Mouse (Mus musculus): ENCODE measurements around the gene Lmbr1l.

Lmbr1l gene

DNA sequence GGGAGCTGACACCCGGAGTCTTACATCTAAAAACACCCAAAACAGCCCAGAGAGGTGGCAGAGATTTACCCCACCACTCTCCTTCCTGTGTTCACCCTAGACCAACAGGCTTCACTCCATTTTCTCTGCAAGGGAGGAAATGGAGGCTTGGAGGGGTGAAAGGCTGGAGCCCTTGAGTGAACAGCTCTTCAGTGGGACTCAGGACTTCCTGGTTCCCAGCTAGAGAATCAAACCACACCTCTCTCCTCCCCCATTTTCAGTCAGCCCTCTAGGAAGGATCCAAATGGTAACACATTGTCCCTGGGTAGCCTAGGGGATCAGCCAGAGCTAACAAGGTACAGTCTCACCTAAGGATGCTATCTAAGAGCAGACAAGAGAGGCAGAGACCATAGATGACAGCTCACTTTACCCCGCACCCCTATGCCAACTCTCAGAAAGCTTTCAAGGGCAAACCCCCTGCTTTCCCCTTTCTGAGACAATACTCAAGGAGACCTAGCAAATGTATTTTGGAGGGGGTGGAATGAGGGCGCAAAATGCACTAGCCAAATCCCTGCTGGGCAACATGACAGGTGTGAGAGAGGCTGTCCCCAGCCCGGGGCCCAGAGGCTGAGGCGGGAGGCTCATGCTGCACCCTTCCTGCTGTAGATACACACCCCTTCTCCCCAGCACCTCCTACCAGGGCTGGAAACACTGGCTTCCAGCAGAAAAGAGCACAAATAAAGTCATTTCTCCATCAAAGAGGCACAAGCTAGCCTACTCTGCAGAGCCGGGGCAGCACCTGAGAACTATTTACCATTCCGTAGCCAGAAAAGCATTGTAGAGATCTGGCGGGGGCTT, 48.5 kb downstream of the Lmbr1l start:
- DNase-seq (ENCODE audit: low read depth, low spot score) = no peak

DNA sequence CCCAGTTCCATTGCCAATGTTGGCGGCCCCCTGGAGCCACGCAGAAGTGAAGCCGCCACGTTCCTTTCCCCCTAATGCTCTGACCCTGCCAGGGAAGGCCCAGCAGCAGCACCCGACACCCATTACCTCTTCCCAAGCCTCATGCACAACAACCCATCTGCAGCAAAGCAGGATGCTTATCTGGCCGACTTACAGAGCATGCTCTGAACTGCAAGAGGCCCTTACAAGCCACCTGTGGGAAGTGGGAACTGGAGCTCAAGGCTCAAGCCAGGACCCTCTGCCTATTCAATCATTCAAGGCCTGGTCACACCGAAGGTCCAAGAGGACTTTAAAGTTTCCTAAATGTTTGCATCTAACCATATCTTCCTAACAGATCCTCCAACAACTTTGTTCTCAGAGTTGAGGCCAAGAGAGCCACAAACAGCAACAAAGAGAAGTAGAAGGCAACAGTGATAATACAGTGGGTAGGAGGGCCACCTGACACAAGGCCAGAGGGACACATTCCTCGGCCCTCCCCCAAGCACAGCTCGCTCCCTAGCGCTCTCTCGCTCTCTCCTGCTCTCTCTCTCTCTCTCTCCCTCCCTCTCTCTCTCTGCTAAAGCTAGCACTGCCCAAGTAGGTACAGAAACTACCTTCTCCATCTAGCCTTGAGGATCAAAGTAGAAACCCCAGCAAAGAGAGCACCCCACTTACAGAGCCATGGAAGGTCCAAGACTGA, 49.5 kb downstream of the Lmbr1l start:
- no peak for DNase-seq (ENCODE audit: low read depth, low spot score)

GRCm38 (mm10) chr15:98867321-98867720, 50.7 kb downstream of the Lmbr1l start:
- DNase-seq (ENCODE audit: low read depth, low spot score) = peak; percentile 75

DNA sequence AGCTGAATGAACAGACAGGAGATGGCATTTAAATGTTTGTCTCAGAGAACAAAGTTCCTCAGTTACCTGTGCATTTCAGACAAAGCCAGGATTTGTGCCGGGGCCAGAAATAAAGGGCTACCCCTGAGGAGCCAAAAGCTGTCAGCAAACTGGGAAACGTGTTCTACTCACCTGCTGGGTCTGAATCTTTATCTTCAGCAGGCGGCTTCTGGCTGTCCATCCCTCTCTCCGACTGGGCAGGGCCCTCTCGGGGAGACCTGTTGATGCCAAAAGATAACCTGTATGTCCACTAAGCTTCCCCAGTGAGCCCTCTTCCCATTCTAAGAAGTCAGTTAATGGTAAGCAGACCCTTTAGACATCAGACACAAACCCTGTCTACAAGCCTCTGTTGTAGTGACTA, 51.5 kb downstream of the Lmbr1l start:
- no peak for DNase-seq (ENCODE audit: low read depth, low spot score)

- no peak for DNase-seq (ENCODE audit: low read depth, low spot score)
Measured at GRCm38 (mm10) chr15:98865771-98866170, 52.3 kb downstream of the Lmbr1l start.

DNA sequence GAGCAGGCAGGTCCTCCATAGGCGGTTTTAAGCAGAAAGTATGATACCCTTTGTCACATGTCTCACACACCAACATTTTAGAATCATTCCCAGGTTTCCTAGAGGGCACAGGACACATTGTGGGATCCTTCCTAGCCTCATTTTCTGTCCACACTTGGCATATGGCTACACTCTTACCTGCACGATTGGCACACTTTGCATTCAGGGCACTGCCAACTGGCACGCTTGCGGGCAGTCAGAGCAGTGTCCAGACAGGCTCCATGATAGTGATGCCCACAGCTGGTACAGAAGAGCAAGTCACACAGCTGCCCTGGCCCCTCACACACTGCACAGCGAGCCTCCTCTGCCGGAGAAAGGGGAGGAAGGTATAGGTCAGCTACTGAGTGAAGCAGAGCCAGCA, 53.1 kb downstream of the Lmbr1l start:
- DNase-seq (ENCODE audit: low read depth, low spot score) = no peak

GRCm38 (mm10) chr15:98863451-98863958, 54.5 kb downstream of the Lmbr1l start:
- DNase-seq (ENCODE audit: low read depth, low spot score) = no peak

DNA sequence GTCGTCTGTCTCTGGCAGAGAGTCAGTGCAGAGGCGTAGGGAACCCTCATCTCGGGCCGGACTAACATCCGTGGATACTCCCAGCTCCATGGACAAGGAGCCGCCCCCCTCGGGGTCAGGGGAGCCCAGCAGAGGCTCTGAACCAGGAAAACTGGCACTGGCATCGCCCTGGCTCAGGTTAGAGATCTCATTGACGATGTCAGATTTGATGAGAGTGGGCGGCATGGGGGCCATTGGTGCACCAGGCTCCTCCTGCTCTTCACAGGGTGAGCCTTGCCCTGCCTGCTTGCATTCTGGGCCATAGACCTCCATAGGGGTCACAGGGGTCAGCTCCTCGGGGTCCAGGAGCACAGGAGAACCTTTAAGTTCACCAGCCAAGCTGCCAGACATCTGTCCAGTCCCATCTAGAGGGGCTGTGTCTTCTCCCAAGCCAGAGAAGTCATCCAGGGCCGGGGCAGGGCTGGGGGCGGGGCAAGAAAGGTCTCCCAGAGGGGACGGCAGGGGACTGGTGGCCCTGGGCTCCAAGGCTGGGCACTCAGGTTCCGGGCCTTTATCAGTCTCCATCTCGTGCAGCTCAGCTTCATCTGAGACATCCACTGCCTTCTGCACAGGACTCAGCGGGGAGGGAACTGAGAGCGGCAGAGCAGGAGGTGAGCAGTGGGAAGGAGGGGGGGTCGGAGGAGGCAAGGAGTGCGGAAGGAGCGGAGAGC, 56.2 kb downstream of the Lmbr1l start:
- no peak for DNase-seq (ENCODE audit: low read depth, low spot score)

GRCm38 (mm10) chr15:98860921-98861320, 57.1 kb downstream of the Lmbr1l start:
- DNase-seq (ENCODE audit: low read depth, low spot score) = no peak

- DNase-seq (ENCODE audit: low read depth, low spot score) = no peak
Measured at GRCm38 (mm10) chr15:98859319-98860043, 58.5 kb downstream of the Lmbr1l start.

DNA sequence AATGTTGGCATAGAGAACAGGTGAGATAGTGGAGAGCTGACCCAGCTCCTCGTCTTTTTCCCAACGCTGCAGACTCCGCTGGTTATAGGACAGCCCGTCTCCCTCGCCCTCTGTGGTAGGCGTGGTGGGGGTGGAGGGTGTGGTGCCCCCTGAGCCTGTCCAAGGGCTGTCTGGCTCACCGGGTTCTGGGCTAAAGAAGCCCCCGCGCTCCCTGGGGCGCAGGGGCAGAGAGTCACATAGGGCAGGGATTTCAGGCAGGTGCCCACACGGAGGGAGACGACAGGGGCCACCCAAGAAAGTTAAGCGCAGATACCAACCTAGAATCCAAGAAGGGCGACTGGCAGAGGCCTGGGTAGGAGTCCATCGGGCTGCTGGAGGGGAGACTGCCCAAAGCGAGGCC, 63.8 kb downstream of the Lmbr1l start:
- DNase-seq (ENCODE audit: low read depth, low spot score) = no peak

Measured in telencephalon, adult 2 months (tissue).